Mouse (Mus musculus): ENCODE data around the gene Casp3. TPM values are rescaled to one million over a fixed set of nuclear protein-coding genes. Genes with fewer than 3 reads are reported as not detected.
"Not testable (repeated sequence)": the region's sequence is repeated elsewhere in the genome, so short reads cannot be mapped to it uniquely, and the experiment has no call there.

Casp3 gene
- 63.7 and 73.3 TPM in 2 replicates for polyA plus RNA-seq (2016; fragmentation: Nextera tagmentation; extraction: Ambion mirVana)

DNA sequence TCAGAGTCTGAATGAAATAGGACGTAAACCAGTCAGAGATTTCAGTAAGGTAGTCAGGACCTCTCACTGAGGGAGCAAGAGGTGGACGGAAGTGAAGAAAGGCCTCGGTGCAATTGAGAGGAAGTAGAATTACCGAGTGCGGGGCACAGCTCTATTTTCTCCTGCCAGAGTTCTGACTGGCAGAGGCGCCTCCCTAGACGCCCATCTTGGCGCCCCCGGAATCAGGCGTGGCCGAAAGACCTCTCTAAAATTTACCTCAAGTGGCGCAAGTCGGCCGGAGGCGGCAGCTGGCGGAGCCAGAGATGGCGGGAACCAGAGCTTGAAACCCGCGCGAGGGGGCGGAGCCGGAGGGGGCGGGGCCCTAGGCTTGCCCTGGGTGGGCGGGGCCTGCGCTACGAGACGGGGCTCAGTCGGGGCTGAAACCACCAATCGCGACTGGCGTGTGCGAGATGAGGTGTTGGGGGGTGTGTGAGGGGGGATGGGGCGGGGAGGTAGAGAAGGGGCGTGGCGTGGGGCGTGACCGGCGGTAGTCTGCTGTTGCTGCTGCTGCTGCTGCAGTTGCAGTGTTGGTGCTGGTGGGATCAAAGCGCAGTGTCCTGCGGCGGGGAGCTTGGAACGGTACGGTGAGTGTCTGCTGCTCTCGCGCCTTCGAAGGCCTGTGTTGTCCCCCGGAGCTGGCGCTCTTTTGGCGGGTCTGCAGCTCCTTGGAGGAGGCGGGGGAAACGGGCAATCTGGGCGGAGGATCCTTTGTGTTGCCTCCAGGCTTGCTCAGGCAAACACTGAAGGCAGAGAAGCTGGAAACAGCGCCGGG, at the start of gene Casp3, which contains the start of gene Primpol:
TSS of gene Casp3 (plus strand) at position 413 of the 811 bp plus-strand sequence.
TSS of gene Primpol (minus strand) at position 334 of the 811 bp plus-strand sequence.
- H3K4me1 ChIP-seq = peaks cover 25% of the 10 kb centered on the region
- H3K9me3 ChIP-seq = no peaks in the 10 kb centered on the region
- H3K27me3 ChIP-seq (ENCODE audit: insufficient read depth, poor library complexity, severe bottlenecking) = no peaks in the 10 kb centered on the region
- WGBS = under 1% methylated on average over 53 of the region's 54 CpGs
- H3K36me3 ChIP-seq = no peaks in the 10 kb centered on the region
- peak within 1 kb of the TSS; percentile 89 for H3K27ac ChIP-seq
- peak; percentile 98 for DNase-seq (ENCODE audit: low spot score)
- H3K4me3 ChIP-seq = peak within 1 kb of the TSS; percentile 88

DNA sequence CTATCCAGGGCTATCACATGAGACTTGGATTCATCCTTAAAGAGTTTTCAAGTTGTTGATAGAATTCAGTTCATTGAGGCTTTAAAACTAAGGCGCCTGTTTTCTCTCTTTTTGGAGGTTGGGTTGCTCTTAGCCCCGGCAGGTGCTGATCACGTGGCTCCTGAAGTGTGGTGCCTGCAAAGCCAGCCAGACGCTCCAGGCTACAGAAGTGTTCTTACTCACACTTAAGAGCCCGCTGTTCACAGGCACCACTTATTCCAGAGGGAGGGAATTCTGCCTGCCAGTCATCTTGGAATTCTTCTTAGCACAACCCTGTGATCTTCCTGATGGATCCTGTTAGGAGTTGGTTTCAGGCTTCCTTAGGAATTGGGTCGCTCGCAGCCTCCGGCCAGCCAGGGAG, 49.1 kb upstream of the Casp3 start:
- Histone ChIP-seq H3K27ac (no peak overlapping the region), H3K9me3 (no peaks in the 10 kb centered on the region), H3K36me3 (peaks cover 37% of the 10 kb centered on the region), H3K27me3 (ENCODE audit: insufficient read depth, poor library complexity, severe bottlenecking) (no peaks in the 10 kb centered on the region), H3K4me3 (no peak overlapping the region), H3K4me1 (no peaks in the 10 kb centered on the region)
- WGBS = 72% methylated on average over 8 of the region's 8 CpGs
- DNase-seq (ENCODE audit: low spot score) = peak; percentile 64

DNA sequence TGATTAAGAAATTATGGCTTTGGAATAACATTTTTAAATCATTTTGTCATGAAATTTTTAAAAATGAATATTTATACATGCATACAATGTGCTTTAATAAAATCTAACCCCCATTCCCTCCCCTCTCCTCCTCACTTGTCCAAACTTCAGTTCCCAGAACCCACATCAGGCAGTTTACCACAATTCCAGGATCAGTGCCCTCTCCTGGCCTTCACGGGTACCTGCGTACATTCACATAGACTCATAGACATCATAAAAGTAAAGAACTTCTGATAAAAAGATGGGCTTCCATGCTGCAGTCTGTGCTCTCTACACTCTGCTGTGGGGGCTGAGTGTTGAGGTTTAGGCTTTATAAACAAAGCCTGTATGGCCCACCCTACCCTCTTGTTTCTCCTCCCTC, 48.1 kb upstream of the Casp3 start:
- Histone ChIP-seq H3K27ac (no peak overlapping the region), H3K4me3 (no peak overlapping the region), H3K27me3 (ENCODE audit: insufficient read depth, poor library complexity, severe bottlenecking) (no peaks in the 10 kb centered on the region), H3K36me3 (peaks cover 38% of the 10 kb centered on the region), H3K9me3 (no peaks in the 10 kb centered on the region), H3K4me1 (no peaks in the 10 kb centered on the region)
- DNase-seq (ENCODE audit: low spot score) = no peak
- WGBS = 85% methylated on average over 2 of the region's 2 CpGs

DNA sequence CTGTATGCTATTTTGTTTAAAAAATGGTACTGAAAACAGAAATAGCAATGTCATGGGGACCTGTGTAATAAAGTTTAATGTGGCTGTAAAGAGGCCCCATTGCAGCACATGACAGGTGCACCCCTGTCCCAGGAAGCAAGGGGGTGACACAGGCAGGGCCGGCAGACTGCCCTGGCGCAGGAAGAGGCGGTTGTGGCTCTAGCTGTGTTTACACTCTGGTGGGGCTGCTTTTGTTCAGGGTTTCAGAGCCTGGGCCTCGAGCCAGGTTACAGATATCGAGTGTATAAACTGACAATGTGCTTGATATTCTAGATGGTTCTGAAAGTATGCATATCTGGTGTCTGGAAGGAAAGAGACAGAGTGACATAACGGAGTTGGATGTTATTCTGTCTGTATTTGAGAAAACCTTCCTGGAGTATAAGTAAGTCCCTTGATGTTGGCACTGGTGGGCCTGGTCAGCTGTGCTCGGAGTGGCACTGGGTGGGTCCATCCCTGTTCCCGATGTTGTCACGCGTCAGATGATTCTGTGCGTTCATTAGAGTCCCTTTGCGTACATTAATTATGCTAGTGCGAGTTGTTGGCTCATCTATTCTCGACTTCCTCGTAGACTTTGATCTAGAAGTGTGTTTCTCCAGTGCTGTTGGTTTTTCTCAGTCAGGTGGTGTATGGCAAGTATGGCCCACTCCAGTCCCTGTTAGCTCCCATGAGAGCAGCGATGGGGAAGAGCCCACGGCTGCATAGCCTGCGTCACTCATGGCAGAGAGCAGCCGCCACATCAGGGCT, 47.2 kb upstream of the Casp3 start:
- H3K27me3 ChIP-seq (ENCODE audit: insufficient read depth, poor library complexity, severe bottlenecking) = no peaks in the 10 kb centered on the region
- no peak overlapping the region for H3K4me3 ChIP-seq
- no peaks in the 10 kb centered on the region for H3K4me1 ChIP-seq
- H3K9me3 ChIP-seq = no peaks in the 10 kb centered on the region
- no peak overlapping the region for H3K27ac ChIP-seq
- DNase-seq (ENCODE audit: low spot score) = peak; percentile 66
- WGBS = 91% methylated on average over 19 of the region's 19 CpGs
- peaks cover 43% of the 10 kb centered on the region for H3K36me3 ChIP-seq

DNA sequence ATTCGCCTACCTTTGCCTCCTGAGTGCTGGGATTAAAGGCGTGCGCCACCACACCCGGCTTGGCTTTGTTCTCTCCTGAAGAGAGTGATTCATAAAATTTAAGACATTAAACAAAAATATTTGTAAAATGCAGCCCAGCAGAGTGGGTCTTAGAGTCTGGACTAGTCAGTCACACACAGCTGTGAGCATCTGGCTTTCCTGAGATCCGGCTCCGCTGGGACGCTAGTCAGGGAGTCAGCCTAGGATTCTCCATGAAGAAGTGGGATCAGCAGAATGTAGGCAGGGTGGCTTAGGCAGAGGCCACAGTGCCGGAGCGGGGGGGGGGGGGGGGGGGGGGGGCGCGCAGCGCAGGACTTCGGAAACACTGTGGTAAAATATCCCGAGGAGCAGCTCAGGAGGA, 46.4 kb upstream of the Casp3 start:
- Histone ChIP-seq H3K4me1 (no peaks in the 10 kb centered on the region), H3K27ac (no peak overlapping the region), H3K36me3 (peaks cover 43% of the 10 kb centered on the region), H3K4me3 (no peak overlapping the region), H3K27me3 (ENCODE audit: insufficient read depth, poor library complexity, severe bottlenecking) (no peaks in the 10 kb centered on the region), H3K9me3 (no peaks in the 10 kb centered on the region)
- WGBS = 93% methylated on average over 9 of the region's 14 CpGs
- DNase-seq (ENCODE audit: low spot score) = no peak

DNA sequence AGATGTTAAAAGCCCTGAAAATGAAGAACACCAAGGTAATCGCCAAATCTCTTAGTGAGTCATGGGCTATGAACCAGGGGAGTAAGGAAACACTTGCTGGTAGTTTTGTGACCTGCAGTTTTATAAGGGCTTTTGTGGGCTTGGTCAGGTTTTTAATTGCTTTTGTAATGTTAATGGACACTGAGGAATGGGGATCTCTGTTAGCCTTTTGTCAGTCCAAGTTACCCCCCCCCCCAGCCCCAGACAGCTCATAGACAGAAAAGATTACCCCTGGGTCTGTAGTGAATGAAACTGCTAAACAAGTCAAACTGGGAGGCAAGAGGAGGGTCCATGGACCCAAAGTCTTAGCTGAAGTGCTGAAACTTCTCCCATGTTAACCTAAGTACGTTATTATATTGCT, 43.6 kb upstream of the Casp3 start:
- no peak overlapping the region for H3K27ac ChIP-seq
- no peaks in the 10 kb centered on the region for H3K9me3 ChIP-seq
- no peak for DNase-seq (ENCODE audit: low spot score)
- H3K4me1 ChIP-seq = no peaks in the 10 kb centered on the region
- WGBS = 91% methylated on average over 2 of the region's 2 CpGs
- no peaks in the 10 kb centered on the region for H3K27me3 ChIP-seq (ENCODE audit: insufficient read depth, poor library complexity, severe bottlenecking)
- no peak overlapping the region for H3K4me3 ChIP-seq
- H3K36me3 ChIP-seq = peaks cover 65% of the 10 kb centered on the region

DNA sequence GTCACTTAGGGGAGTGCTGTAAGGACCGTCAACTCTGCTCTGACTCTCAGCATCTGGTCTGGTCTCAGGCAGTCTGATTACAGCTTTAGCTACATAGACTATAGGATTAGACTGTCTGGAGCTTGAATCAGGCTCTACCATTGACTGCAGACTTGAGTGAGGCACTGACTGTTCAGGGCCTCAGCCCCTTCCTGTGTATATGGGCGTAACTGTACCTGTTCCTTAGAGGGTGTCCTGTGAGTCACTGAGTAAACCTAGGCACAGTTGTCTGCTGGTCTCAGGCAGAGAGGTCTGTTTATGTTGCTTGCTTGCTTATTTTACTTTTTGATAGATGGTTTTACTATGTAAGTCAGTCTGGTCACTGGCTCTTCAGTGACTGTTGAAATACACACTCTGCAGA, 43.1 kb upstream of the Casp3 start:
- H3K27ac ChIP-seq = no peak overlapping the region
- H3K27me3 ChIP-seq (ENCODE audit: insufficient read depth, poor library complexity, severe bottlenecking) = no peaks in the 10 kb centered on the region
- no peaks in the 10 kb centered on the region for H3K4me1 ChIP-seq
- H3K4me3 ChIP-seq = no peak overlapping the region
- DNase-seq (ENCODE audit: low spot score) = no peak
- peaks cover 70% of the 10 kb centered on the region for H3K36me3 ChIP-seq
- 87% methylated on average over 2 of the region's 2 CpGs for WGBS
- no peaks in the 10 kb centered on the region for H3K9me3 ChIP-seq

DNA sequence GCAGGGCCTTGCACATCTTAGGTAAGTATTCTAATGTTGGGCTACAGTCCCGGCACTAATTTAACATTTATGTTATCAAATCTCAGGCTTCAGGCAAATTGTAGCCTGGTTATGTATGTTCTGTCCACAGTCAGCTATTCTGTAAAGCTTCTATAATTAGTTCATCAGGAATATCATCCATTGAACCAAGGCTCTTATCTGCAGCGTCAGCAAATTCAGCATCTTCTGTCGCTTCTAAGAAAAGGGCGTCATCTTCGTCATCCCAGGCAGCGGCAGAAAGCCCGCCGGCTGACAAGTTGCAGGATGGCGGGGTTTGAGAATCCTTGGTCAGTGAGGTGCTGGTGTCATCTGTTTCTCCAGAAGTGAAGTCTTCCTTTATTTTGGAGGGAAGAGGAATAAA, 38.3 kb upstream of the Casp3 start:
- Histone ChIP-seq H3K9me3 (no peaks in the 10 kb centered on the region), H3K4me1 (no peaks in the 10 kb centered on the region), H3K27ac (no peak overlapping the region), H3K4me3 (no peak overlapping the region), H3K36me3 (peaks cover 67% of the 10 kb centered on the region), H3K27me3 (ENCODE audit: insufficient read depth, poor library complexity, severe bottlenecking) (no peaks in the 10 kb centered on the region)
- no peak for DNase-seq (ENCODE audit: low spot score)
- WGBS = 90% methylated on average over 9 of the region's 9 CpGs

DNA sequence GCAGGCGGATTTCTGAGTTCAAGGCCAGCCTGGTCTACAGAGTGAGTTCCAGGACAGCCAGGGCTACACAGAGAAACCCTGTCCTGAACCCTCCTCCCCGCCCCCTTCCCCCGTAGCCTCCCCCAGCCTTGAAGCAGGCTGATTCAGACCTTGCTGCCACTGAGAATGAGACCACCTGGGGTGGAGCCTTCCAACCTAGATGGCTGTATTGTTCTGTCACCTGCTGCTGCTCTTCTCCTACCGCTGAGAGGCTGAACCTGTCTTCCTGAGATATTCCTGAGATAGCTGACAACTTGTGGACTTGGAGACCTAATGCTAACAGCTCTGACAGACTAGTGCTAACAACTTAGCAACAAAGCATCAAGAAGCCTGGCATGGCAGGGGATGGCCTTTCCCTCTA, 32.8 kb upstream of the Casp3 start:
- not testable (repeated sequence) for DNase-seq (ENCODE audit: low spot score); H3K4me1 ChIP-seq; H3K9me3 ChIP-seq; H3K4me3 ChIP-seq; H3K27ac ChIP-seq; H3K27me3 ChIP-seq (ENCODE audit: insufficient read depth, poor library complexity, severe bottlenecking)
- H3K36me3 ChIP-seq = peaks cover 26% of the 10 kb centered on the region
- WGBS = 61% methylated on average over 4 of the region's 4 CpGs

DNA sequence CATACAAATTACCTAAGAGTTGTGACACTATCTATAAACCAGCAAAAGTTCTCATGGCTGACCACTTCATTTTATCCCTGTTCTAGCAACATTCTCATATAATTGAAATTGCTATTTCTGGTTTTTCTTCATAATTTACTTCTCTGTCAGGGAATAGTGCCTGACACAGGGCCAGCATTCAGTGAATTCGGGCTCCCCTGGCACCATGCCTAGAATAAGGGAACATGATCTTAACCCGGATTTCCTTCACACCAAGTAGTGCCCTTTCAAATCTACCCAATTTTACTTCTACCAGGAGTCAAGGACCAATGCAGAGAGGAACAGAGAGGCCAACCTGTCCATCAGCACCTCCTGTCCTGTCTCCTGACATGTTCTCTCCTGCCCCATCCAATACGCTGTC, 31.5 kb upstream of the Casp3 start:
- WGBS = 84% methylated on average over 3 of the region's 3 CpGs
- DNase-seq (ENCODE audit: low spot score) = no peak
- Histone ChIP-seq H3K36me3 (peaks cover 15% of the 10 kb centered on the region; the same call in 1 of the 2 replicates), H3K27me3 (ENCODE audit: insufficient read depth, poor library complexity, severe bottlenecking) (no peaks in the 10 kb centered on the region), H3K4me3 (no peak overlapping the region), H3K9me3 (no peaks in the 10 kb centered on the region), H3K4me1 (no peaks in the 10 kb centered on the region), H3K27ac (no peak overlapping the region)

DNA sequence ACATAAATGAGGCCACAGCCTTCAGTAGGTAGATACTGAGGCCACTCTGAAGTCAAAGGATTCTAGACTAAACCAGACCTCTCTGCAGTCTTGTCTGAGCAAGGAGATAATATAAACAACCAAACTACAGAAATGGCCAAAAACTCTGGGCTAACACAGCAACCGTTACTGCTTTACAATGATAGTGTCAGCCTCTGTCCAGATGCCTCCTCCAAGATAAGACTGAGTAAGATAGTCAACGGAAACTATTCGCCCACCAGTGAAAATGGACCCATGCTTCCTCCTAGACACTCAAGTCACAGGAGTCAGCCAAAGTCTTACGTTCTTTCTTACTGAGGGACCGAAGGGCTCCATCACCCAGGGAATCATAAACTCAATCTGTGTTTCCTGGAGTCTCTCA, 29.2 kb upstream of the Casp3 start:
- 58% methylated on average over 5 of the region's 5 CpGs for WGBS
- DNase-seq (ENCODE audit: low spot score) = no peak
- no peaks in the 10 kb centered on the region for H3K9me3 ChIP-seq
- H3K27me3 ChIP-seq (ENCODE audit: insufficient read depth, poor library complexity, severe bottlenecking) = no peaks in the 10 kb centered on the region
- H3K4me1 ChIP-seq = peaks cover under 1% of the 10 kb centered on the region; the same call in 1 of the 2 replicates
- no peak overlapping the region for H3K27ac ChIP-seq
- H3K4me3 ChIP-seq = no peak overlapping the region
- H3K36me3 ChIP-seq = peaks cover 4% of the 10 kb centered on the region; the same call in 1 of the 2 replicates

DNA sequence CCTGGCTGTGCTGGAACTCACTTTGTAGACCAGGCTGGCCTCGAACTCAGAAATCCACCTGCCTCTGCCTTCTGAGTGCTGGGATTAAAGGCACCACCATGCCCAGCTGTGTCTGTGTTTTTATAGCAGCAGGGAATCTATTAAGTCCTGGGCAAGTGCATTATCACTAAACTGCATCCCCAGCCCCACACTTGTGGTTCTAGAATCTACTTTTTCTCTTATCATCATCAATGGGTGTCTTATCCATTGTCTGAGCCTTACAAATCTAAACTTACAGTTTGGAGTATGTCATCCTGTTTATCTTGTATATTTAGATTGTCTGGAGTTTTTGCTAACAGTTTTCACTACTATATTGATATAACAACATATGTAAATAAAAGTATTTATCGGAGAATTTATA, 28.4 kb upstream of the Casp3 start:
- H3K27me3 ChIP-seq (ENCODE audit: insufficient read depth, poor library complexity, severe bottlenecking) = no peaks in the 10 kb centered on the region
- no peak overlapping the region for H3K27ac ChIP-seq
- peaks cover 4% of the 10 kb centered on the region; the same call in 1 of the 2 replicates for H3K36me3 ChIP-seq
- no peaks in the 10 kb centered on the region for H3K9me3 ChIP-seq
- peaks cover 5% of the 10 kb centered on the region; the same call in 1 of the 2 replicates for H3K4me1 ChIP-seq
- DNase-seq (ENCODE audit: low spot score) = no peak
- WGBS = 90% methylated on average over 2 of the region's 2 CpGs
- no peak overlapping the region for H3K4me3 ChIP-seq

DNA sequence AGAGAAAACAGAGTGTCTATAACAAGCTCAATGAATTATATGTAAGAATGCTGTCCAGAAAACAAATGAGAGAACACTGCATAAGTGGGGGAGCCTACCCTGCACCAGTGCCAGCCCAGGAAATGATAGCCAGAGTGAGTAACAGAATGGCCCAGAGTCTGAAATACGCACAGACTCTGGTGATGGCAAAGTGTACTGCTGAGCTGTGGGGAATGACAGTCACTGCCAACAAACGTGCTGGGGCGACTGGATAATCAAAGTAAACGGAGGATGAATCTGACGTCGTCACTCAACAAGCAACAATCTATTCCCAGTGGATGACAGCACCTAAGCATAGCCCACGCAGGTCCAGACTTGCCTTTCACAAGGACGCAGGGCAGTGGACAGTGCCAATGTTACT, 24.0 kb upstream of the Casp3 start:
- DNase-seq (ENCODE audit: low spot score) = no peak
- Histone ChIP-seq H3K27me3 (ENCODE audit: insufficient read depth, poor library complexity, severe bottlenecking) (no peaks in the 10 kb centered on the region), H3K36me3 (peaks cover 8% of the 10 kb centered on the region; the same call in 1 of the 2 replicates), H3K4me3 (no peak overlapping the region), H3K27ac (no peak overlapping the region), H3K9me3 (no peaks in the 10 kb centered on the region), H3K4me1 (peaks cover 14% of the 10 kb centered on the region; the same call in 1 of the 2 replicates)
- 66% methylated on average over 8 of the region's 8 CpGs for WGBS
